Mouse (Mus musculus) hindbrain, embryonic 14.5 days (tissue): ENCODE results near the gene Aggf1. TPM values are rescaled to one million over a fixed set of nuclear protein-coding genes. Genes with fewer than 3 reads are reported as not detected.
A peak's percentile ranks its signal among the peaks of the same experiment; 100 is the strongest.

Source experiments
- ATAC-seq: fragments of 200-750 bp; cut with Nextera tagmentation; 2 replicates; pipeline ENCODE4 v1.8.0; 2017; ENCODE audit warnings: moderate number of reproducible peaks, mild to moderate bottlenecking, moderate TSS enrichment, moderate library complexity; ENCODE audit not compliant: low FRiP score
- DNase-seq: peaks from one replicate; pipeline ENCODE4 v3.0.0-alpha.2; 2015; ENCODE audit warnings: low spot score
- H3K27ac ChIP-seq: fragments of 300-500 bp; sonication (generic); 2 replicates; pipeline ENCODE4 v1.5.1; 2014; ENCODE audit warnings: mild to moderate bottlenecking, moderate library complexity
- H3K27me3 ChIP-seq: fragments of 300-500 bp; sonication (generic); 2 replicates; pipeline ENCODE4 v1.6.1; 2014; ENCODE audit warnings: mild to moderate bottlenecking, low read length, mixed read lengths; ENCODE audit not compliant: control insufficient read depth, insufficient read depth
- H3K36me3 ChIP-seq: fragments of 300-500 bp; sonication (generic); replicated peaks from 2 replicates; pipeline ENCODE4 v1.6.1; 2014; ENCODE audit not compliant: control insufficient read depth, insufficient read depth
- H3K4me1 ChIP-seq: fragments of 300-500 bp; sonication (generic); replicated peaks from 2 replicates; pipeline ENCODE4 v1.6.1; 2014; ENCODE audit warnings: antibody characterized with exemption, low read length, mixed read lengths; ENCODE audit not compliant: control insufficient read depth, insufficient read depth
- H3K4me2 ChIP-seq: fragments of 300-500 bp; sonication (generic); replicated peaks from 2 replicates; pipeline ENCODE4 v1.6.1; 2014; ENCODE audit warnings: mild to moderate bottlenecking, moderate library complexity
- H3K4me3 ChIP-seq: fragments of 300-500 bp; sonication (generic); replicated peaks from 2 replicates; pipeline ENCODE4 v1.5.1; 2014; ENCODE audit warnings: mild to moderate bottlenecking, low read length
- H3K9ac ChIP-seq: fragments of 300-500 bp; sonication (generic); 2 replicates; pipeline ENCODE4 v1.6.1; 2014
- H3K9me3 ChIP-seq: fragments of 300-500 bp; sonication (generic); 2 replicates; pipeline ENCODE4 v1.6.1; 2016; ENCODE audit warnings: low read length; ENCODE audit not compliant: control insufficient read depth
- WGBS: fragments of 180-500 bp; shearing (Covaris S2); extraction: QIAGEN DNeasy Blood & Tissue Kit; methylation state at CpG from one replicate; pipeline ENCODE4 v1.1.7; 2014; 5-methylcytosine and 5-hydroxymethylcytosine counted together
- polyA plus RNA-seq: library from polyadenylated mRNA; unstranded; fragments of >200 nt; fragmentation: Nextera tagmentation; extraction: Ambion mirVana; gene quantifications from 2 replicates; pipeline ENCODE4 v1.2.1, GENCODE M21; 2014

Aggf1 gene
- polyA plus RNA-seq, 1 experiment from 2014 or later, result 34.6 TPM

DNA sequence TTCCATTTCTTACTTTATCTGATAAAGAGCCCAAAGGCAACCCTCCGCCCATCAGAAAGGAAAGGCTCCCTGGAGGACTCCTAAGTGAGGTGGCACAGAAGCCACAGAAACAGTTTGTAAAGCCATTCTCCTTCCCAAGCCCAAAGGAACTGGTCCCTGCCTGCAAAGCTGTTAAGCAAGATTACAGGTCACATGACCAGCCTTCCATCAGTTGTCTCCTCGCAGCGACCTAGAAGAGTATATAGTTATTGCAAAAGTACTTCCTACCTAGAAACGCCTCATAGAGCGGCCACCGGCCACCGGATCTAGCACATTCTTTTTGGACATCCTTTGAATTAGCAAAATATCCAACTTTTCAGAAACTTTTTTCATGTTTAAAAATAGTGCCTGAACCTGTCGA is 31.7 kb downstream of the Aggf1 start:
- no peak overlapping the region for H3K4me3 ChIP-seq
- no peaks in the 10 kb centered on the region for H3K27me3 ChIP-seq
- no peaks in the 10 kb centered on the region for H3K9me3 ChIP-seq
- WGBS, result 91% methylated on average over 8 of the region's 8 CpGs
- DNase-seq, result no peak
- no peak overlapping the region for H3K27ac ChIP-seq
- peaks cover 14% of the 10 kb centered on the region for H3K36me3 ChIP-seq
- no peak overlapping the region for H3K4me2 ChIP-seq
- no peaks in the 10 kb centered on the region for H3K4me1 ChIP-seq
- ATAC-seq, result no peak
- no peak overlapping the region for H3K9ac ChIP-seq

DNA sequence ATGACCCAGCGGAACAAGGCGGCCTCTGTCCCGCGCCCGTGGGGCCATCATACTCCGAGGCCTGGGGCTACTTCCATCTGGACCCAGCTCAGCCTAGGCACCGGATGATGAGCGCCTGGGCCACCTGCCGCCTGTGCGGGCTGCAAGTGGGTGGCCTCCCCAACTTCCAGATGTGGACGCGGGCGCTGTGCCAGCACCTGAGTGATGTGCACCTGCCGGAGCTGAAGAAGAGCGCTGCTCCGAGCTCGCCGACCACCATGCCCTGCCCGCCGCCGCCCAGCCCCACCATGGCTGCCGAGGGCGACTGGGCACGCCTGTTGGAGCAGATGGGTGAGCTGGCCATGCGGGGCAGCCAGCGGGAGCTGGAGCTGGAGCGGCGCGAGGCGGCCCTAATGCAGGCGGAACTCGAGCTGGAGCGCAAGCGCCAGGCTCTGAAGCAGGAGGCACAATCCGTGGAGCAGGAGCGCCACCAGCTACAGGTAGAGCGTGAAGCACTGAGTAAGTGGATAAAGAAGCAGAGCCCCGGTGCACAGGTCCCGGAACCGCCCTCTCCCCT is 39.0 kb downstream of the Aggf1 start:
- 60% methylated on average over 40 of the region's 40 CpGs for WGBS
- Histone ChIP-seq H3K9ac (no peak overlapping the region), H3K27ac (no peak overlapping the region), H3K36me3 (peaks cover 34% of the 10 kb centered on the region), H3K4me1 (no peaks in the 10 kb centered on the region), H3K9me3 (peaks cover 8% of the 10 kb centered on the region), H3K4me2 (peak overlapping the region; percentile 37), H3K27me3 (no peaks in the 10 kb centered on the region), H3K4me3 (peak overlapping the region; percentile 15; the same call in 1 of the 2 replicates)
- no peak for DNase-seq
- peak; percentile 59; the same call in 1 of the 2 replicates for ATAC-seq

DNA sequence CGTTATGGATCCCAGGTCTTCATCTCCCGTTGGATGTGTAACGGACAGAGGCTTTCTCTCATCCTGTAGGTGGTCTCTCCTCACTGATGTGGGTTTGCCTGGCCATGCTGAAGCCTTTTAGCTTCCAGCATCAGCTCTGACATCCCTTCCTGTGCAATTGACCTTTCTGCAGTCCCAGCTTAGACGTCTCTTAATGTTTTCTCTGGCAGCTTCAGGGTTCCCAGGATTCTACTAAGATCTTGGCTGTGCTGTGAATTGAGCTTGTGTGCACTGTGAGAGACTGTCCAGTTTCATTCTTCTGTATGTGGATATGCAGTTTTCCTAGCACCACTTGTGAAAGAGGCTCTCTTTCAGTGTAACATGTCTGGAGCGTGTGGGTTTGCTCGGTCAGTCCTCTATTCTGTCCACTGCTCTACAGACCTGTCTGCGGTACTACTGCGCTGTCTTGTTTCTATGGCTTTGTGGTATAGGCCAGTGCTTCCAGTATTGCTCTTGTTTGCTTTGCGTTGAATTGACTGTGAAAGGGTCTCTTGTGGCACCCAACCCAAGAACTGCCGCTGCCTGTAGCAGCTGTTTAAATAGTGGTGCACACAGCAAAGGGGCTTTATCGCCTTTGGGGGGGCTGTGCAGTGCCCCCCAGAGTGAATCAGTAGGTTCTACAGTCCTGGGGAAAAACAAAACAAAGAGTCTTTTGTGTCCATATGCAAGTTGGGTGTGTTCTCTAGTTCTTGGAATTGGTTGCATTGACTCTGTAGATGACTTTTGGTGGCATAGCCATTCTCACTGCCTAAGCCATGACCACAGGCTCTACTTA is 42.9 kb downstream of the Aggf1 start:
- H3K9me3 ChIP-seq, result peaks cover 8% of the 10 kb centered on the region
- peaks cover 12% of the 10 kb centered on the region for H3K36me3 ChIP-seq
- WGBS, result 76% methylated on average over 11 of the region's 11 CpGs
- H3K27ac ChIP-seq, result no peak overlapping the region
- H3K4me2 ChIP-seq, result no peak overlapping the region
- H3K27me3 ChIP-seq, result no peaks in the 10 kb centered on the region
- ATAC-seq (no peak), DNase-seq (no peak)
- no peak overlapping the region for H3K4me3 ChIP-seq
- peaks cover 19% of the 10 kb centered on the region for H3K4me1 ChIP-seq
- H3K9ac ChIP-seq, result no peak overlapping the region

DNA sequence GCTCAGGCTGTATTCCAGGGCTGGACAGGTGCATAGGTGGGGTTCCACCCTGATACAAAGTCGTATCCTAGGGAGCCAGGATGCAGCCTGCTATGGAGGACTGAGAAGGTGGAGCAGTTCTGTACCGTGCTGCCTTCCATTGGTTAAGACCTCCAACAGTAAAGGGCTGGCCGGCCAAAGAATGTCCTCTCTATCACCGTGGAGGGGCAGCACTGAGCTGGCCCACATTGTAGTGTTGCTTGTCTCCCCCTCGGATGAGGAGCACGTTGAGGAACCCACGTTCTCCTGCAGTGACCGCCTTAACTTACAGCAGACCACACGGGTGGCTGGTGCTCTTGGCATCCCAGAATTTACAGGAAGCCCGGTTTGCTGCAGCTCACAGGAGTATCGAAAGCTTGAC is 44.6 kb downstream of the Aggf1 start:
- no peaks in the 10 kb centered on the region for H3K27me3 ChIP-seq
- DNase-seq, result no peak

GRCm38 (mm10) chr13:95328767-95329166 is 46.4 kb downstream of the Aggf1 start:
- no peak for ATAC-seq
- H3K9me3 ChIP-seq, result peaks cover under 1% of the 10 kb centered on the region
- WGBS, result 71% methylated on average over 11 of the region's 11 CpGs
- H3K9ac ChIP-seq, result no peak overlapping the region
- H3K27ac ChIP-seq, result no peak overlapping the region
- no peak overlapping the region for H3K4me3 ChIP-seq
- DNase-seq, result no peak
- no peak overlapping the region for H3K4me2 ChIP-seq
- H3K27me3 ChIP-seq, result no peaks in the 10 kb centered on the region
- H3K36me3 ChIP-seq, result no peaks in the 10 kb centered on the region
- peaks cover 32% of the 10 kb centered on the region for H3K4me1 ChIP-seq

More for the DNA sequence above, 44.6 kb downstream of the Aggf1 start:
- Histone ChIP-seq H3K4me3 (no peak overlapping the region), H3K27ac (no peak overlapping the region), H3K9ac (no peak overlapping the region), H3K9me3 (peaks cover 8% of the 10 kb centered on the region), H3K4me2 (no peak overlapping the region), H3K36me3 (no peaks in the 10 kb centered on the region), H3K4me1 (peaks cover 32% of the 10 kb centered on the region)
- WGBS, result 47% methylated on average over 11 of the region's 11 CpGs
- ATAC-seq, result no peak

DNA sequence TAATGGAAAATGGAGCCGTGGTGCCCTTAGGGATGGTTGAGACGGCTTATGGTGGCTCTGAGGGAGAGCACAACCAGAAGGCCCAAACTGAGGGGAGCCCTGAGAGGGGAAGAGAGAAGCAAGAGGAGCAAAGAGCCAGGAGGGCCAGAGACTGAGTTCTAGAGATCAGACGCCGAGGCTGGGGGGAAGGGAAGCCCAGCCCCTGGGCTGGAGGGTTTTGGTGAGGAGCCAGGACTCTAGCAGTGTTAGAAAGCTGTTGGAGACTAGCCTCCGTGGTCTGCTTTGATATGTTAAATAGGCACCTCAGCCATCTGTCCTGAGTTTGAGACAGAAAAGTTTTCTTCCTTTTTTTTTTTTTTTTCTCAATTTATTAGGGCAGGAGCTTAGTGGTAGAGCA is 47.8 kb downstream of the Aggf1 start:
- Histone ChIP-seq H3K27me3 (no peaks in the 10 kb centered on the region), H3K4me2 (peak overlapping the region; percentile 75), H3K9ac (peak overlapping the region; percentile 94), H3K4me1 (peaks cover 32% of the 10 kb centered on the region), H3K4me3 (peak overlapping the region; percentile 88), H3K9me3 (no peaks in the 10 kb centered on the region), H3K27ac (peak overlapping the region; percentile 77), H3K36me3 (no peaks in the 10 kb centered on the region)
- WGBS, result 6% methylated on average over 5 of the region's 5 CpGs
- DNase-seq, result peak; percentile 62
- ATAC-seq, result no peak; the same call in 1 of the 2 replicates

DNA sequence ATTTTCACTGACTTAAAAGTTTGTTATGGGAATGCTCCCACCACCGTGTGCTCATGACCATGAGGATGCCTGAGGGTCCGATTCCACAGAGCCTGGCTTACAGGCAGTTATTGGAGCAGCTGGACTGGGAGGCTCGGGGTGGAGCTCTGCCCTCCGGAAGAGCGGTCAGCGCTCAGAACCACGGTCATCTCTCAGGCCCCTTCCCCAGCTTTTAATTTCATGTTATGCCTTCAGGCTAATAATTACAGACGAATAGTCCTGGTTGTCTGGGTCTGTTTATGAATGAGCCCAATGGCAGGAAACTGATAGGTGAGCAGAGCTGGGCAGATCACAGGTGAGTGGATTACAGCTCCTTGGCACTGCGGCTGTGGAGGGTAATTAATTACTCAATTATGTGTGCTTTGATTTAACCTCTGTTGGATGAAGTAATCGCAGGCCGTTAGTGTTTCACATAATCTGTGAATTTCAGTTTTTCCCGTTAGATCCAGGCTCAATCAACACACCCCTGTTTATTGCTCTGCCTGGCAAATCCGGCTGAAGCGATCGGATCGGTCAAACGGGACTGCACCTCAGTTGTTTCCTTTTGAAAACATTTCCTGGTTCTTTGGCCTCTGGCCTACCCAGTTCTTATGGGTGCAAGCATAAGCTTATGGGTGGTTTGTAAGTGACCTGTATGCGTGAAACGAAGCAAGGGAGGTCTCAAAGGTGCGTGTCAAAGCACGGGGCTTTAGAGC is 48.4 kb downstream of the Aggf1 start:
- Histone ChIP-seq H3K4me1 (peaks cover 32% of the 10 kb centered on the region), H3K27me3 (no peaks in the 10 kb centered on the region), H3K4me2 (peak overlapping the region; percentile 75), H3K36me3 (no peaks in the 10 kb centered on the region), H3K9me3 (no peaks in the 10 kb centered on the region), H3K27ac (peak overlapping the region; percentile 94), H3K9ac (peak overlapping the region; percentile 94), H3K4me3 (peak overlapping the region; percentile 88)
- no peak for ATAC-seq
- 7% methylated on average over 21 of the region's 21 CpGs for WGBS
- peak; percentile 36 for DNase-seq

DNA sequence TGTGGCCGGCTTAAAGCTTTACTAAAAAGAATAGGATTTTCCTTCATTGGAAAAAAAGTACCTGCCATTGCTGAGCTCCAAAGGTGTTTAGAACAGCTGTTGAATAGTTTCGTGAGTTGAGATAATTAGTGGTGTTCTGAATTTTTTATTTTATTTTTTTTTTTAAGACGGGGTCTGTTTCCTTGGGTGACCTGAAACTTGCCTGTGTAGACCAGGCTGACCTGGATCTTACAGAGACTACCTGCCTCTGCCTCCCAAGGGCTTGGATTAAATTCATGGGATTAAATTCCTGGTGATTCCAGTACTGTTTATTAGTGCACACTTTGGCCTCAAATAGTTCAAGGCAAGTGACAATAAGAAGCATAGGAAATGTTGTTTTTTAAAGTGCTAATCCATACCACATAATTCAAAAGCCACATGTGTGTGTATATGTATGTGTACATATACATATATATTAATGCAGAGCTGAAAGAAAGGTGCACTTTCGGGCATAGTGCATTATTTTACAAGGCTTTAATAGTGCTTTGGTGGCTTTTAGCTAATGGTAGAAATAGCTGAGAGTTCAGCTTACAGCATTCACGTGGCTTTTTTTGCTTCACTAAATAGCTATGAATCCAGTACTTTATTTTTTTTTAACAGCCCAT is 49.1 kb downstream of the Aggf1 start:
- WGBS, result 13% methylated on average over 5 of the region's 5 CpGs

More for the DNA sequence above, 49.1 kb downstream of the Aggf1 start:
- Histone ChIP-seq H3K4me1 (peaks cover 32% of the 10 kb centered on the region), H3K36me3 (no peaks in the 10 kb centered on the region), H3K4me3 (peak overlapping the region; percentile 88), H3K27me3 (no peaks in the 10 kb centered on the region), H3K9me3 (no peaks in the 10 kb centered on the region), H3K9ac (peak overlapping the region; percentile 94), H3K27ac (peak overlapping the region; percentile 94), H3K4me2 (peak overlapping the region; percentile 75)
- ATAC-seq (no peak), DNase-seq (peak; percentile 29)
